Mouse (Mus musculus): ENCODE measurements around the gene Gcdh.

GRCm38 (mm10) chr8:84918646-84919045 is 24.9 kb upstream of the Gcdh start:
- TF ChIP-seq CTCF (IDR thresholded peaks at IDR 0.05; ENCODE audit: low read depth, low read length) (no peak), GATA2 (IDR thresholded peaks at IDR 0.05; ENCODE audit: borderline replicate concordance, low read depth, low read length) (no peak), GATA1 (IDR thresholded peaks at IDR 0.05; ENCODE audit: borderline replicate concordance, low read length) (no peak)
